Mouse (Mus musculus) embryo, embryonic 10.5 days (tissue): Measurements from ENCODE around the gene Slamf8.

Experiments
- DNase-seq: peaks from one replicate; pipeline ENCODE4 v3.0.0-alpha.2; 2015; ENCODE audit warnings: low spot score

Gene Slamf8

DNA sequence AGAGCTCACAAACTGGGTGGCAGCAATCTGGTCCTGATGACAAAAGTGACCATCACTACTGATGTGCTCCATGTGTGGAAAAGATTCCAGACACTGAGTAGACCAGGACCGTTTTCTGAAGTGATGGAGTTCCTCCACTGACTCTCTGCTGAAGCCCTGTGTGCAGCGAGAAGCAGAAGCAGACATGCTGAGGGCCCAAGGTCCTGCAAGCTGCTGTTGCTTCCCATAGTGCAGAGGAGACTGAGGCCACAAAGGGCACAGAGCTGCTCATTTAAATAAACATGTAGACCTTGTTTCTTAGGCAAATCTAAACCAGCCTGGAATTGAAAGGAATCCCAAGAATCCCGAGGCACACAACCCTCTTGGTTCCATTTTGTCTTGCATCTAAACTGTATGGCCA, 3.0 kb upstream of the Slamf8 start:
- no peak for DNase-seq

DNA sequence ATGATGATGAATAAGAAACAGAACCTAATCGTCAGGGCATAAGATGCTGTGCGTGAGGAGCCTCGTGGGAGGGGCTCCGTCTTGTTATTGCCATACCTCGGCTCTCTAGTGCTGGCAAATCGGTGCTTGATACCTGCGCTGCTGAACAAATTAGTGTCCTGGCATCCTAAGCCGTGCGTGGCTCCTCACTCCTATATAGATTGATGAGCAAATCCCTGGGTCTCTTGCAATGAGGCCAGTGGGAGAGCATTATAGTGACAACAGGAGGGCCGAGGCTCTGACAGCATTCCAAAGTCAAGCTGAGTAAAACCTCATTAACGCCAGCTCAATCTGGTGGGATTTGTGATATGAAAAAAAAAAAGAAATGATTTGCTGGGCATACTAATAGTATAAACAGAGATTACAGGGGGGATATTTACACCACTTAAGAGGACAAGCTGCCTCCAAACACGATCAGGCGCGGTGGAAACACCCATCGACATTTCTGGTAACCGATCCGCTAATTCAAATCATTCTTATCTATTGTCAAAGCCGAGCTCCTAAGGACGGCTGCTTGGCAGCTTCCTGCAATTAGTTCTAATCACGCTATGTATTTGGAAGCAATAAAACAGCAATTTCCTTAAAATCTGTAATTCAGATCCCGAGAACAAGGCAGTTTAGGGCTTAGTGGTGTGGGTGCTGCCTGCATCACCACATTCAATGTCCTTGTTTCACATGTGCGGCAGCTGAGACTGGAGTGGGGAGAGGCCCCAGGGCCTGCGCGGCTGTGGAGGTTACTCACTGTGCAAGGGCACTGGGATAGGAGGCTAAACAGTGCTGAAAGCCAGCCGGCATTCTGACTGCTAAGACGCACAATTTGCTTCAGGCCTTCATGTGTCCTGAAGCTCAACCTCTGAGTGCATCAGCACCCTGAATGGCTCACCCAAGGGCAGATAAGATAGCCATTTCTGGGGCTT, 4.5 kb downstream of the Slamf8 start:
- DNase-seq, result peak; percentile 40

DNA sequence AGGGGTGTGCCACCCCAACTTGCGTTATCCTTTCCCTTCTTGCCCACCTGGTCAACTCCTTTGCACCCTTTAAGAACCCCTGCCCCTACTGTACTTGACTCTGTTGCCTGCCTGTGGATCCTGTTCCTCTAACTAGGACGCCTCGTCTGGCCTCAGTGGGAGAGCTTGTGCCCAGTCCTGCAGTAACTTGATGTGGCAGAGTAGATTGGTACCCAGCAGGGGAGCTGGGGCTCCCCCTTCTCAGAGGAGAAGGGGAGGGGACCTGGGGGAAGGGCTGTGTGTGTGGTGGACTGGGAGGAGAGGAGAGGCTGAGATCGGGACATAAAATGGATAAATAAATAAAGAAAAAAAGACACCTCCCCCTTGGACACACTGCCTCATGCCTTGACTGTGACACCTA, 5.3 kb downstream of the Slamf8 start:
- no peak for DNase-seq

DNA sequence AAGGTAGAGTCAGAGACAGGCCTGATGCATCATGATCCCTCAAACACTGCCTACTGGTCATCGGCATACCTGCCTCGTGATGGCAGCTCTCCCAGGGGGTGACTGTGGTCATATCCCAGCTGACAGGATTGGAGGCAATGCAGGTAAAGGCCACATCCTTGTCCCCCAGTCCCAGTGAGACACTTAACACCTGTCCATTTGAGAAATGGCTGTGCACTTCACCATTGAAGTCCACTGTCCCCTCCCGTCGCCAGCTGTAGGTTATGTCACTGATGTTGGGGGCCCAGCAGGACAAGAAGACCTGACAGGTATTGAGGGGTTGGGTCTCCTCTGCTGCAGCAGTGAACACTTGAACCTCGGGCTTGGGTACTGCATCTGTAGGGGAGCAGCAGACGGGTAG, 6.1 kb downstream of the Slamf8 start:
- DNase-seq, result no peak

DNA sequence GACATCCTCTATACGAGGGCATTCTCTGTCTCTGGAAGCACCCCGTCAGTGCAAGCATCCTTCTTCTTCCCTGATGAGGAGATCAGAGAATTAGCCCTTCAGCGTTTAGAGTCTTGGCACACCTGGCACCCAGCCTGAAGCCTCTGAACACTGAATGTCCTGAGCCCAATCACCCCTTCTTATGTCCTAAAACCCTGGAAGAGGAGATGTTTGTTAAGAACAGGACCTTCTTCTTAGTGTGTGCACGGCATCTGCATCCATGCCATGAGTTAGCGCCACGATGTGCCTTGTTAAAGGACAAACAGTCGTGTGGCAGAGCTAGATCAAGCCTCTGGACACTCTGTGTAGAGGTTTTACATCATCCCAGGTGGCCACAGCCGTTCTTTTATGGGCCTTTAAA, 7.9 kb downstream of the Slamf8 start:
- no peak for DNase-seq

DNA sequence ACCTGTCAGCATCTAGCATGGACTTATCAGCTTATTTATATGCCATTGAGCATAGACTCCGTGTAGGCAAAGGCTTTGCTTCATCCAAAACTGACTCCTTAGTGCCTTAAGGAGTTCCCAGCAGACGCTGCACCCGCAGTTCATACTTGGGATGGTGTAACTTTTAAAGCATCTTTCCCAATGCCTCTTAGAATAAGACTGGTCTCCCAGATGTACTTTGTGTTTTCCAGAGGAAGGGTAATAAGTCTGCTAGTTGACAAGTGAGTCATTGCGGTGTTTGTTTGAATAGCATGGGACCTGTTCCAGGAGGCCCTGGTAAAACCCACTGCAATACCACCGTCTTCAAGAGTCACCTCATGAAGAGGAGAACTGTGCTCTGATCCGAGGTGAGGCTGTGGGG, 10.3 kb downstream of the Slamf8 start:
- no peak for DNase-seq

DNA sequence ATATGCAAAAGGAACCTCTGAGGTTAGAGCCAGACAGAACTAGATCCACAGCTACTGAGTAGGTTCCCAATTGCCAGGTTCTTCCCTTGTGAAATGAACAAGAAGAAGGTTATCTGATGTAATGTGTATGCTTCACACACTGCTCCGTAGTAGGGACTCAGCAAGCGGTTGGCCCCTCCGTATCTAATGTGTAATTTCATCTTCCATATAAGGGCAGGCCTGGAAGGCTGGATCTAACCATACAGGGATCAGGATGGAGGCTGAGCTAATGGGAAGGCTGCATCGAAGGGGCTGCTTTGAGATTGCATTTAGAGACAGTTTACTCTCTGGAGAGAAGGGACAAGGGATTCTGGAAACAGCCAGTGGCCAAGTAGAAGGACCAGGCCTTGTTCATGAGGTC, 22.6 kb downstream of the Slamf8 start:
- peak; percentile 9 for DNase-seq

DNA sequence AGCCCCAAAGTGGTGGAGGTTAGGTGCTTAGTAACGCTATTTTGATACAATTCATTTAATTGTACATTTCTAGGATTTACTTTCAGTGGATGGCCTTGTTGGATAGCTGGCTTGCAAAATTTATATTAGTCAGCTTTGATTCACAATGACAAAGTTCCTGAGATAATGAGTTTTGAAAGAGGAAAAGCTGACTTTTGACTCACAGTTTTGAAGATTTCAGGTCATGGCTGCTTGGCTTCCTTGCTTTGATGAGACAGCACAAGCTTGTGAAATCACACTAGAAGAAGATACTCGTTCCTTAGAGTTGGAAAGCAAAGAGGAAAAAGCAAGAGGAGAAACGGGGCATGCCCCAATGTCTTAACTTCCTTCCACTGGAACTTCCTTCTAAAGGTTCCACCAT, 24.2 kb downstream of the Slamf8 start:
- DNase-seq, result no peak

DNA sequence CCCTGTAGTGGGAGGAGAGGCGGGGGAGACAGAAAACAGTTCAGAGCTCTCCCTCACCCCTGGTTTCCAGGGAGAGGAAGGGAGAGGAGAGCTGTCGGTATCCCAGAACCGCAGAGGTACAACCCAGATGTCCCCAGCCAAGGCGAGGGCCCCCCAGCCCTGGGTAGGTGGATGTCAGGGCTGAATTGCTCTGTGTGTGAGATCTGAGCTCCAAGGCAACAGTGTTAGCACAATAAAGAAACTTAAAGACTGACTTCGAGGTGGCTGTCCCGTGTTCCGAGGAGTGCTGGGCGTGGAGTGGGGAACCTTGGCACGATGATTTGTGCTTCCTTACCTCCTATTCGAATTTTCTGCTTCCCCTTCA, 26.9 kb downstream of the Slamf8 start:
- DNase-seq, result no peak

DNA sequence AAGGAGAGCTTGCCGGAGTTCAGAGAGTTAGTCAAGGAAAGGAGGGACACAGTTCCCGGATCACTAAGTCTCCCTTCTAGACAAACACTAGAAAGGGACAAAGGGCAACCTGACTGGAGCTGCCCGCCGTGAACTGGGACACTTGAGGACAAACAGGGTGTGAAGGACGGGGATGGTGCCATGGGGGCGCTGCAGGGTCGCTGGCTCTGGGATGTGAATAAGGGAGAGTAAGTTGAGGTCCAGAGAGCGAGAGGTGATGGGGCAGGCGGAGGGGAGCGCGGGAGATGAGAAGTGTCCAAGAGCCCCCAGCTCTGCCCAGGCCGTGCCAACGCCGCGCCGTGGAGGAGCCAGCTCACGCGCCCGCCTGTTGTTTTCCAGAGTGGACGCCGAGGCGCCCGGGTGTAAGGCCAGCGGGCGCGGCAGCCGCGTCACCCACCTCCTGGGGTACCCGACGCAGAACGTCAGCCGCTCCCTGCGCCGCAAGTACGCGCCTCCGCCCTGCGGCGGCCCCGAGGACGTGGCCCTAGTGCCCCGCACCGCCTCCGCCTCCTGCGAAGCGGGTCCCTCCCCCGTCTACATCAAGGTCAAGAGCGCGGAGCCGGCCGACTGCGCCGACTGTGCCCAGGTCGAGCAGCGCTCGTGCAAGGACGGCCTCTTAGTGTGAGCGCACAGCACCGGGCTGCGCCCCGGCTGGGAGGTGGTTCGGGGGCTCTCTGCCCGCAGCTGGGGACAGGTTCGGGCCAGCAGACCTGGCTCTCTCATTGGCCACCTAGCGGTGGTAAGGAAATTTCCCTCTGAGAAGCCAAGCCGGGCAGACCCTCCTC, 27.5 kb downstream of the Slamf8 start:
- DNase-seq, result peak; percentile 89

DNA sequence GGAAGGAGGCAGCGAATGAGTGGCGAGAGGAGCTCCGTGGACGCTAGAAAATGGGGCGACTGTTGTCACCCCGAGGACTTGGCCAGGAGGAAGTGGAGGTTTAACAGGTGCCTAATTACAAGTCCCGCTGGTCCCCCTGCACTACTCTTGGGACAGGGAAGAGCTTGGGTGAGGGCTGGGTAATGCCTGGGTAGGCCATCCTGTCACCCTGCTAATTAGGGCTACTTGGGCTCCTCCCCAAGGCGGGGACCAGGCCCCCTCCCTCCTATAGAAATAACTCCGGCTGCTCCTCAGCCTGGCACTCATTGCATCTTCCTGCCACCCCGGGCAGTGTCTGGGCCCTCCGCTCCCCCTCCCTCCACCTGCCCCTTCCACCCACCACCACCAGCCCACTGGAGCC, 34.7 kb downstream of the Slamf8 start, which contains the start of gene Vsig8:
Gene Vsig8, plus strand, starts transcription at position 301 of the 400 bp plus-strand sequence.
- DNase-seq, result no peak

DNA sequence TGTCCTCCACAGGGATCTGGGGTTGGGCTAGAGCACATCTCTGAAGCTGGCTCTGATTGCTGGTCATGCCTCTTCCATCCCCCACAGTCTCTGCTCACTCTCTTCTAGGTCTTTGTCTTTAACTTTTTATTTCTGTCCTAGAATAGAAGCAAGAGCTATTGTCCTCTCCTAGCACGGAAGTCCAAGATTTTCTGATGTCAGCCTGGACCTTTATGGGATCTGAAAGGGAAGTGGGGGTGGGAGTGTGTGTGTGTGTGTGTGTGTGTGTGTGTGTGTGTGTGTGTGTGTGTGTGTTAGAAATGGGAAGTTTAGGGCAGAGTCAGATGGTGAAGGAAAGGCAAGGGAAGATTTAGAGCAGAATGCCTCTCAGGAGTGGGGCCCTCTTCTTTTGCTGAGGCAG, 37.7 kb downstream of the Slamf8 start:
- DNase-seq, result no peak

DNA sequence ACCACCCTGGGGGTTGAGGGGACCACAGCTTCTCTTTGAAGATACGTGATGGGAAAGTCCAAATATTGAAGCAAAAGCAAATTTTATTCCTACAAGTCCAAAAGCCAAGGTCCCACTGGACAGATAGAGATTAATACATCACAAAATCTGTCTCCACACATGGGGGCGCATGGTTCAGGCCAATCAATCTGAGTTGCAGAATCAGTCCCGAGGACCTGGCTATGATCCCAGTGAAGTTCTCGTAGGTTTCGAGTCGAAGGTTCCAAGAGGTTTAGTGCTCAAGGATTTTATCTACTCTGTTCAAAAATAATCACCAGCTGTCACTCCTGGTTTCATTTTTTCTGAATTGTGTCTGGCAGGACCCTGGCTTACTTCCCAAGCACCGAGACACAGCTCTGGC, 39.4 kb downstream of the Slamf8 start:
- DNase-seq, result no peak

DNA sequence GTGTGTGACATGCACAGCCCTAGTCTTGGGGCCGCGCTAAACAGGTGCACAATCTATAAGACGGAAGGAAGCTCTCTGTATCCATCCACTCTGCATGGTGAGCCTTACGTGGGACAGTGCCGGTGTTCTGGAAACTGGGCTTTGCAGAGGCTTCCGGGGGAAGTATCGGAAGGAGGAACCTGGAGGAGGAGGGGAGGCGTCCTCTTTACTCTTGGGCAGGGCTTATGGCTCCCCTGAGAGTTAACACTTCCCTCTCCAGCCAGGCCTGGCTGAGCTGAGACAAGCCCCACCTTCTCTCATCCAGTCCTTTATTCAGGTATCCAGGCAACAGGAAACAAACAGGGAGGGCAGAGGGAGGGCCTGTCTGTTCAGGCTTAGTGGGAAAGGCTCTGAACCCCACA, 39.8 kb downstream of the Slamf8 start:
- DNase-seq, result peak; percentile 83

DNA sequence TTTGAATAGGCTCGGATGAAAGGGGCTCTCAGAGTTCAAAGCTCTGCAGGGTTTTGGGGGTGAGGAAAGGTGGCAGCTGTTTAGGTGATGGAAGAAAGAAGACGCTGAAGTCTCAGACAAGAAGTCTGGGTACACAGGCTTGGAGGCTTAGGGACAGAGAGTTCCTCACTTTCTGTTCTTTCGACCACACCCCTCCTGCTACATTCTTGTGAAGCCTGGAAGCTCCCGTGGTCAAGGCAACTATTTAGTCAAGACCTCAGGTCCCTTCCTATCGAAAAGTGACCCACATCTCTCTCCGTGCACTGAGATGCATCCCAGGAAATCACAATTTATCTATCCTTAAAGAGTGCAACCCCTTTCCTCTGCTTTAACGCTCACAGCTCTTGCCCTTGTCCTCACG, 40.7 kb downstream of the Slamf8 start:
- no peak for DNase-seq

DNA sequence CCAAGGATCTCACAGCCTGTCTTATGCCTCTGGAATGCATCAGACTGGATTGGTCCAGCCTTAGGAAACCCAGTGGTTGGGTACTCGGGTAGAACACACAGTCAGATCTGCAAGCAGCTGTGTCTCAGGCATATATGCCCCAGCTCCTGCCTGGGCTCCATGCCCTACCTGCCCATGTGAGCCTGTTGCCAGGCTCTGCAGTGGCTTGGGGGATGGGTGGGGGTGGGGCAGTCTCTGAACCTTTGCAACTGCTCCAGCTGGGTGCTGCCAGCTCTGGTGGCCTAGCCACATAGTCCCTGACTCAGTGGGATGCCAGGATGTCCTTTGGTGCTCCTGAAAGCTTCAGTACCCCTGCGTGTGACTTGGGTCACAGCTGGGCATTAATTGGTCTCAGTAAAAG, 41.1 kb downstream of the Slamf8 start:
- DNase-seq, result no peak

DNA sequence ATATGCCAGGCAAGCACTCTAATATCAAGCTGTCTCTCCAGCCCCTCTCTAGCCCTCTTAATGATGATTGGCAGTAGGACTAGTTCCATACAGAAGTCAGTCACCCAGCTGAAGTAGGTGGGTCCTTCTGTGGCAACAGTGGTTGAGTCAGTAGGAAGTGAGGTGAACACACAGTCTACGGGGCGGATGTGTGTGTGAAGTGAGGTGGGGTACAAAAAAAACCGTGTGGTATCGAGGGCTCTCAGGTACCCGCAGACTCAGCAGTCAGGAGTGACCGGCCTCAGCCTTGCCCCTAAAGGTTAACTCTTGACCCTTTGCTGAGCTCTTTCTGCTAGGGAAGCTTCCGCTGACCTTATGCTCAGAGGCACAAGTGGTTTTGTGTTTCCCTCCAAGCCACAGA, 41.9 kb downstream of the Slamf8 start:
- DNase-seq, result no peak

DNA sequence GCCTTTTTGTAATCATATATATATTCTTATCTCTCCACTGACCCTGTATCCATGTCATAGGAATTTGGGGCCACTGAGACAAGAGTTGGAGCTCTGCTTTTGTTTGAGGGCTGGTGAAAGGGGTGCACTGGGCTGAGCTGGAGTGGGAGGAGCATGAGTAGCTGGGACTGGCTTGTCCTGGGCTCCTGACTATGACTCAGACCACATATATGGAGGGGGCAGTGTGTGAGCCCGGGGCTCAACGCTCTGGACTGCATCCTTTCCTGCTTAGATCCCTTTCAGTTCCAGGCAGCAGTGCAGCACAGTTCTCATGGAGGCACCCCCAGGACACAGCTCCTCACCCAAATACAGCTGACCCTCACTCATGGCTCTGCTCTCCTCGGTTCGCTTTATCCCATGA, 44.3 kb downstream of the Slamf8 start:
- DNase-seq, result no peak

DNA sequence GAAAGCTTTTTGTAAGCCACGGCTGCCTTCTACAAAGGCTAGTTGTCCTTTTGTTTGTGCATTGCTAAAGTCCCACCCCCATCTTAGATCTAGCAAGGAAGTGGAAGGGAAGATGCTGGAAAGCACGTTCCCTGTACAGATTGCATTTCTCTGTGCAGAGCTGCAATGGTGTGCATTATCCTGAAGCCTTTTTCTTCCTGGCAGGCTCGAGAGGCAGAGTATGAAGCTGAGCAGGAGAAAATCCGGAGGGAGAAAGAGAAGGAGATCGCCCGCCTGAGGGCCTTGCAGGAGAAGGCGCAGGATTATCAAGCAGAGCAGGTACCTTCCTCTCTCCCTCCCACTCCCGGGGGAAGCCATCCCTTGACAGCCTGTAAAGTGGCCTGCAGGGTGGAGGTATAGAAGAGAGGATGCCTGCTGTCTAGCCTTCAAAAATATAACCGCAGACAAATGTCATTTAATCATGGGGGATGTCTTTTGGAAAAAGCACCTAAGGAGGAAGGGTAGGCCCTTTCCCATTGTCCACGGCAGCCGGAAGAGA, 50.0 kb downstream of the Slamf8 start:
- no peak for DNase-seq

DNA sequence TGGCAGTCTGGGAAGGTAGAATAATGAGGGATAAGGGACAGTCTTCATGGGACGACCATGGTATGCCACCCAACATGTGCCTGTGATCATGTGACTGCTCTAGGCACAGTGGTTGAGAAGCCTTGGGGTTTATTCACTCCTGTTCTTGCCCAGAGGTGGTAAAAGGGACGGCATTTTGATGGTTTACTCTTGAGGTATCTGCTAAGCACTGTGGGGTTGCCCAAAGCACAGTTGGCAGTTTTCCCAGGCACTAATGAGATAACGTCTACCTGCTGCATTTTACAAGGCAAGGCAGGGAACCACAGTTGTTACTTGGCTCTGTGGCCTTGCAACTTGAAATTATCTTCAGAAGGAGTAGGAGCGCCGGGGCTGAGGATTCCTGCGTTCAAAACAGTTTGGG, 50.5 kb downstream of the Slamf8 start:
- DNase-seq, result no peak

DNA sequence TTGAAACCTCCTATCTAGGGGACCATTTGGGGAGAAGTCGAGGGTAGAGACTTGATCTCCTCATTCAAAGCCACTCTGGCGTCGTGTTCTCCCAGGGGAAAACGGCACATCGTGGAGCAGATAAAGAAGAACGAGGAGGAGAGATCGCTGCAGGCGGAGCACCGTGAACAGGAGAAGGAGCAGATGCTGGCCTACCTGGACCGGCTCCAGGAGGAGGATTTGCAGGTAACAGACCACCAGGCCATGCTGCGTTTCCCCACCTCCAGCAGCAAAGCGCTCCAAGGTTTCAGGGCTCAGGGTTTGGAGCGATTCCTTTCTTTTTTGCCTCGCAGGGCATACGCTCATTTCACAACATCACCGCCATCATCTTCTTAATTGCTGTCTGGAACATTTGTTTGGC, 55.3 kb downstream of the Slamf8 start:
- DNase-seq, result no peak

DNA sequence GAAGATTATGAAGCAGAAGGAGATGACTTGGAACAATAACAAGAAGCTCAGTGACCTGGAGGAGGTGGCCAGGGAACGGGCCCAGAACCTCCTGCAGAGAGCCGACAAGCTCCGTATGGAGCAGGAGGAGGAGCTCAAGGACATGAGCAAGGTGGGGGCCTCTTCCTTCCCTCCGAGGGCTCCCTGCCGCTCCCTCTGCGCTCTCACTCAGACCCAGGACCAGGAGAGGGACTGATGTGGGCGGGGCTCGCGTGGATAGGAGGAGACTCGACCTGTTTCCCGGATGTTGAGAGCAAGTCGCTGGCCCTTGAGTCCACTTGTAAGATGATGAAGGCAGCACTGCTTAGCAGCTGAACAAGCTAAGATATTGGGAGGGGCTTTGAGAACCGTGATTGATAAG, 57.8 kb downstream of the Slamf8 start:
- peak; percentile 79 for DNase-seq
